In the genomic region with DNA sequence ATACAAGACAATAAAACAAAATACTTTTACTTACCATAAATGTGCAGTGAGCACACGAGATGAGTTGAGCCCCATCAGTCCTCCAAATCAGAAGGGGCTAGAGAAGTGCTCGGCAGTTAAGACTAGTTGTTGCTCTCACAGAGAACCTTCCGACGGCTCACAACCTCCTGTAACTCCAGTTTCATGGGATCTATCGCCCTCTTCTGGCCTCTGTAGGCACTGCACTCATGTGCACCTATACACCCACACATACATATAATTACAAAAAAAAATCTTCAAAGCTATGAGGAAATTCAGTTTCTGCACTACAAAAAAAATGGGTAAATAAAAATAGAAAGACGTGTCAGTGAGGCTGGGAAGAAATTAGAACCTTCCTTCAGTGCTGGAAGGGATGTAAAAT, we compare ENCODE assay signal across 13 mouse cellular contexts. TPM values are rescaled to one million over a fixed set of nuclear protein-coding genes. Genes with fewer than 3 reads are reported as not detected.
DNase-seq lines count a peak whose midpoint lies in the region; ATAC-seq and TF ChIP-seq lines count a peak whose summit lies in the region.
"Had no signal": no experiment of that assay in that cellular context is flagged by ENCODE, and none has a peak within 500 bp of the region (broad histone marks: within the 10 kb centered on the region; RNA-seq: fewer than 3 reads in every experiment).

No protein-coding gene starts in this region.

- peak; percentile 39 for TF ChIP-seq CTCF in heart, adult 2 months (IDR thresholded peaks at IDR 0.05)
- peak; percentile 28 for TF ChIP-seq CTCF in lung, postnatal 0 days (IDR thresholded peaks at IDR 0.05)

- no peak overlapping the region for H3K9ac ChIP-seq in heart, adult 2 months (ENCODE audit: low read depth, low read length)
- H3K9ac ChIP-seq in heart, embryonic 11.5 days (ENCODE audit: low read depth, low read length) = no peak overlapping the region
- H3K9ac ChIP-seq in lung, postnatal 0 days (replicated peaks; ENCODE audit: low read depth) = no peak overlapping the region
- no peak overlapping the region for H3K9ac ChIP-seq in hindbrain, embryonic 16.5 days (ENCODE audit: low read depth, low read length)

- H3K4me1 ChIP-seq in heart, adult 2 months (ENCODE audit: control insufficient read depth, insufficient read depth, low read length) = no peaks in the 10 kb centered on the region; the same call in 1 of the 2 replicates
- H3K4me1 ChIP-seq in heart, embryonic 11.5 days (ENCODE audit: control insufficient read depth, insufficient read depth, low read length) = no peaks in the 10 kb centered on the region
- no peaks in the 10 kb centered on the region for H3K4me1 ChIP-seq in lung, postnatal 0 days (ENCODE audit: insufficient read depth, low read depth, low read length)
- peaks cover 3% of the 10 kb centered on the region; the same call in 1 of the 2 replicates for H3K4me1 ChIP-seq in hindbrain, embryonic 16.5 days (ENCODE audit: control insufficient read depth, insufficient read depth, low read depth, low read length)

- no peaks in the 10 kb centered on the region for H3K9me3 ChIP-seq in heart, embryonic 11.5 days (replicated peaks; ENCODE audit: control insufficient read depth, low read length)
- no peaks in the 10 kb centered on the region for H3K9me3 ChIP-seq in lung, postnatal 0 days (ENCODE audit: low read length)
- no peaks in the 10 kb centered on the region for H3K9me3 ChIP-seq in hindbrain, embryonic 16.5 days (ENCODE audit: control insufficient read depth, low read length)

- no peaks in the 10 kb centered on the region for H3K79me2 ChIP-seq in heart, adult 2 months (replicated peaks; ENCODE audit: control insufficient read depth, insufficient read depth, low read length)

- H3K27me3 ChIP-seq in heart, adult 2 months (ENCODE audit: control insufficient read depth, insufficient read depth, low read length) = no peaks in the 10 kb centered on the region
- H3K27me3 ChIP-seq in heart, embryonic 11.5 days (ENCODE audit: control insufficient read depth, insufficient read depth, low read length) = peaks cover 3% of the 10 kb centered on the region; the same call in 1 of the 2 replicates
- H3K27me3 ChIP-seq in lung, postnatal 0 days (replicated peaks; ENCODE audit: insufficient read depth, low read length) = no peaks in the 10 kb centered on the region
- H3K27me3 ChIP-seq in hindbrain, embryonic 16.5 days (replicated peaks; ENCODE audit: control insufficient read depth, insufficient read depth, low read length) = no peaks in the 10 kb centered on the region

- no peaks in the 10 kb centered on the region for H3K36me3 ChIP-seq in heart, adult 2 months (ENCODE audit: control insufficient read depth, insufficient read depth, low read length)
- H3K36me3 ChIP-seq in heart, embryonic 11.5 days (ENCODE audit: control insufficient read depth, insufficient read depth, low read length) = no peaks in the 10 kb centered on the region
- H3K36me3 ChIP-seq in lung, postnatal 0 days (ENCODE audit: insufficient read depth, low read length) = no peaks in the 10 kb centered on the region
- no peaks in the 10 kb centered on the region for H3K36me3 ChIP-seq in hindbrain, embryonic 16.5 days (ENCODE audit: control insufficient read depth, insufficient read depth, low read length)

- intact Hi-C loops in heart, adult 2 months (cut with DNase I) = loop anchor here (5.0 kb wide), 1 partner anchor 63 kb away; no protein-coding TSS in a partner anchor

- TF ChIP-seq POLR2A in heart, adult 2 months (IDR thresholded peaks at IDR 0.05; ENCODE audit: insufficient read depth, low read depth, low read length) = no peak

- 85% methylated on average over 6 of the region's 6 CpGs for WGBS in heart, adult 2 months
- WGBS in heart, embryonic 11.5 days (ENCODE audit: insufficient replicate concordance) = 82% methylated on average over 6 of the region's 6 CpGs
- WGBS in lung, postnatal 0 days = 81% methylated on average over 6 of the region's 6 CpGs
- 92% methylated on average over 6 of the region's 6 CpGs for WGBS in hindbrain, embryonic 16.5 days

- no peak overlapping the region for H3K4me2 ChIP-seq in heart, embryonic 11.5 days
- H3K4me2 ChIP-seq in lung, postnatal 0 days (replicated peaks; ENCODE audit: low read depth, low read length) = no peak overlapping the region
- no peak overlapping the region for H3K4me2 ChIP-seq in hindbrain, embryonic 16.5 days (ENCODE audit: low read length)

- no peak overlapping the region for H3K27ac ChIP-seq in heart, adult 2 months
- H3K27ac ChIP-seq in heart, embryonic 11.5 days (ENCODE audit: low read depth, low read length) = no peak overlapping the region
- no peak overlapping the region for H3K27ac ChIP-seq in lung, postnatal 0 days (ENCODE audit: low read length)
- H3K27ac ChIP-seq in hindbrain, embryonic 16.5 days (ENCODE audit: low read depth, low read length) = no peak overlapping the region

- no peak for ATAC-seq in heart, embryonic 11.5 days (replicated peaks; ENCODE audit: insufficient number of reproducible peaks, low FRiP score, low TSS enrichment)
- ATAC-seq in lung, postnatal 0 days = no peak
- ATAC-seq in hindbrain, embryonic 16.5 days = no peak
- ATAC-seq: inflammation-experienced regulatory T-cells, adult 6 months had no signal

- no peak overlapping the region for H3K4me3 ChIP-seq in heart, adult 2 months
- H3K4me3 ChIP-seq in heart, embryonic 11.5 days (ENCODE audit: low read depth, low read length) = no peak overlapping the region
- H3K4me3 ChIP-seq in lung, postnatal 0 days (ENCODE audit: low read depth, low read length) = no peak overlapping the region
- H3K4me3 ChIP-seq in hindbrain, embryonic 16.5 days (ENCODE audit: low read length) = no peak overlapping the region

- DNase-seq in heart, adult 2 months = no peak
- DNase-seq in lung, postnatal 0 days (ENCODE audit: low spot score) = no peak
- no peak for DNase-seq in lung, postnatal 4 days
- peak; percentile 59 for DNase-seq in ES-CJ7 (ENCODE audit: low read depth, low spot score)
- peak; percentile 53 for DNase-seq in induced T-regulatory cell, adult 2 months (ENCODE audit: low read depth)
- no peak for DNase-seq in yolk sac, embryonic 10.5 days (ENCODE audit: low spot score)
- DNase-seq: cerebellum, adult 9-11 months; heart, adult 11 months; heart, postnatal 14 days; thymus, adult 18-20 months had no signal

- TF ChIP-seq EP300 in heart, adult 2 months (IDR thresholded peaks at IDR 0.05; ENCODE audit: insufficient read depth, low read depth, low read length) = no peak
- no peak for TF ChIP-seq EP300 in lung, postnatal 0 days (IDR thresholded peaks at IDR 0.05)

RNA-seq across cellular contexts. Expression of a gene that starts 21.3 kb away (rescaled TPM):
- 10 to 100 TPM; 31.6 to 32.0 TPM for total RNA-seq in heart, adult 2 months (2021)
- polyA plus RNA-seq in heart, adult 2 months (2012; rRNA removed) = 29.3 and 50.6 TPM in 2 replicates
- polyA plus RNA-seq in heart, embryonic 11.5 days (2014; fragmentation: Nextera tagmentation; extraction: Ambion mirVana) = 13.2 and 13.9 TPM in 2 replicates
- 15.0 and 16.0 TPM in 2 replicates for polyA plus RNA-seq in lung, postnatal 0 days (2015; fragmentation: Nextera tagmentation; extraction: Ambion mirVana)
- 32.7 and 33.7 TPM in 2 replicates for polyA plus RNA-seq in hindbrain, embryonic 16.5 days (2015; fragmentation: Nextera tagmentation; extraction: Ambion mirVana)

RNA-seq across cellular contexts. Expression of a gene that starts 23.5 kb away (rescaled TPM):
- 10 to 100 TPM in 1 of 2 experiments, 1 to 10 TPM in 1; 9.3 to 14.6 TPM for total RNA-seq in heart, adult 2 months (2021)
- 8.6 and 8.9 TPM in 2 replicates for polyA plus RNA-seq in heart, adult 2 months (2012; rRNA removed)
- polyA plus RNA-seq in heart, embryonic 11.5 days (2014; fragmentation: Nextera tagmentation; extraction: Ambion mirVana) = 1.6 and 1.8 TPM in 2 replicates
- polyA plus RNA-seq in lung, postnatal 0 days (2015; fragmentation: Nextera tagmentation; extraction: Ambion mirVana) = 2.5 and 3.9 TPM in 2 replicates
- polyA plus RNA-seq in hindbrain, embryonic 16.5 days (2015; fragmentation: Nextera tagmentation; extraction: Ambion mirVana) = 0.79 and 1.2 TPM in 2 replicates

Comparison
In these comparisons a context has a peak if more than half of its experiments do, and no peak if none do; other contexts are left out.
1. DNase-seq: peak in ES-CJ7 (single experiment) and induced T-regulatory cell, adult 2 months (single experiment); none in heart, adult 2 months (0 of 2), lung, postnatal 0 days (single experiment), lung, postnatal 4 days (0 of 2) and yolk sac, embryonic 10.5 days (single experiment).